Mouse (Mus musculus): ENCODE results near the gene Fbln1.
A peak's percentile ranks its signal among the peaks of the same experiment; 100 is the strongest.

The Fbln1 gene

DNA sequence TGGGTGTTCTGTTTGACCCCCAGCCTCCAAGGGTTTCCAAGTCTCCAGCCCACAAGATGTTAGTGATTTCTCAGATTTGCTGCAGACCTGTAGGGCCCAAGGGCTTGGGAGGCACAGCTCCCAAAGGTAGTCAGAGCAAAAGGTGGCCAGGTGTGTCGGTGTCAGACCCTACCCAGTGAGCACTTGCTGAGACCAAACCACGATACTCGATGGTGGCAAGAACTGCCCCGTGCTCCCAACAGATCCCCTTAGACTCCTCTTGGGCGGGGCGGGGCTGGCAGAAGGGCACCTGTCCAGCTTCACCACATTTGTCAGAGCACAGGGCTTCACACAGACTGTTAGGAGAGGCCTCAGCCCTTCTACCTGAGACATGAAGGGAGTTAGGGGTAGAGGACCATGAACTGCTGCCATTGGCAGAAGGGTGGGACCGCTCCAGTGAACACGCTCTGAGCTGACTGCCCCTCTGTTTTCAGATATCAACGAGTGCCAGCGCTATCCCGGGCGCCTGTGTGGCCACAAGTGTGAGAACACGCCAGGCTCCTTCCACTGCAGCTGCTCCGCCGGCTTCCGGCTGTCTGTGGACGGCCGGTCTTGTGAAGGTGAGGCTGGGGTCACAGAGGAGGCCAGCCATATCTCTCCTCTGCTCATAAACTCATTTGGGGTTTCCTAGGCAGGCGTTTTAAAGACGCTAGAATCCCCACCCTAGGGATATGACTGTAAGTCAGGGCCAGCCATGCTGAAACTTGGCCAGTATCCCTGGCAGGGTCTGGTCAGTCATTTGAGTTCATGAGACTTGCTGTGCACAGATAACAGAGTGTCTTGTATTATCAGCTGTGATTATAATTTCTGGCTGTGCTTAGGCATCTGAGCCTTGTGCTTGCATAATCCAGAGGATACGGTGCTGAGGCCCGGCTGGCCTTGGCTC lies 33.3 kb downstream of the Fbln1 start:
- no peak for DNase-seq (ENCODE audit: low spot score)

DNA sequence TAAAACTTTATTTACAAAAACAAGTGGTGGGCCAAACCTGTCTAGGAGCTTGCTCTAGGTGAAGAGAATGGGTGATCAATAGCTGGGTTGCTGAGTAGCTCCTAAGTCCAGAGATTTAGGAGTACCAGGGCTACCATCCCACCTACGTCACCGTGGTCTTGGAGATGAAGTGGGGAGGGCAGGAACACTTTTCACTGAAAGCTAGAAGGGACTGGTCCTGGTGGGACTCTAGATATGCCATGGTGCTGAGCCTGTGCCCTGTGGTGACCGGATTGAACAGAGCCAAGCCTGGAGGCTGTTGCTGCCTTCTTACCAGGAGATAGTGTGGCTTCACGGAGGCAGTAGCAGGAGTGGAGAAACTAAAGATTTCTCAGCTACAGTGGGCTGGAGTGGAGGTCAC lies 34.3 kb downstream of the Fbln1 start:
- no peak for DNase-seq (ENCODE audit: low spot score)

DNA sequence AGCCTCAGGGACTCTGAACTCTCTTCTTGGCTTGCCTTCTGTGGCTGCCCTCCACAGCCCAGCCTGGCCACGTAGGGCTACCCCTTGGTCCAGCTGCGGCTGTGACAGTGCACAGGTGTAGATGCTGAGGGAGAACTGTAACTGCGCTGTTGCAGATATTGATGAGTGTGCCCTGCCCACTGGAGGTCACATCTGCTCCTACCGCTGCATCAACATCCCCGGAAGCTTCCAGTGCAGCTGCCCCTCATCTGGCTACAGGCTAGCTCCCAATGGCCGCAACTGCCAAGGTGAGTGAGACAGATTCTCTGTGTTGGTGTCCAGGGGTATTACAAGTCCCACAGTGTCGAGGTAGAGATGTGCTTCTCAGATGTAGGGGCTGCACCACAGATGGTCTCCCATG lies 36.1 kb downstream of the Fbln1 start:
- no peak for DNase-seq (ENCODE audit: low spot score)

DNA sequence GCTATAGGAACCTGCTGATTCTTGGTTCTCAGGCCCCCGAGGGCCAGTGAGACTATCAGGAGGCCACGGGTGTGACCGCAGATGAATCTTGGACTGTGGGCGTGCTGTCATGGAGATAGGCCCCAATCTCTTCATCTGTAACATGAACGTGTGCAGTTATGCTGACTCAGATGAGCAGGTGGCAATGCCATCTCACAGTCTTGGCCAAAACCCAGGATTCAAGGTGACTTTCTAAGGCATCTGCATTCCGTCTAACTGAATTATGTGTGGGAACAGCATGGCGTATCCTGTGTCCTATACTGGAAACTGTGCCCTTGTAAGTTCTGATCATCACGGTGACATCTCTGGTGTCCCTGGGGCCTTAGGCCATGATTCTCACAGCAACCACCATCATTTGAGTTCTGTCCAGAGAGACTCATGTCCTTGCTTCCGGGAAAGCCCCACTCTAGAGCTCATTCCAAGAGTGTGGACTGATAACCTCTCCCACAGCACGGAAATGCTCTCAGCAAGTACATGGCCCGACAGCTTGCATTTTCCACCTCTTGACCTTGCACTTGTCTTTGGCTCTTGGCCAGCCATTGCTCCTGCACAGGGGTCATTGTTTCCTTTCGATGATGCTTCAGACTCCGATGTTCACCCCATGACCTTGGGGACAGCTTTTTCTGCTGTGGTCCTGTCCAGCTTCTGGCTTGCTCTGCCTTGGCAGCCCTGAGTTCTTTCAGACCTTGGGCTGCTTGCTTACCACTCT lies 38.8 kb downstream of the Fbln1 start:
- DNase-seq (ENCODE audit: low spot score) = no peak

DNA sequence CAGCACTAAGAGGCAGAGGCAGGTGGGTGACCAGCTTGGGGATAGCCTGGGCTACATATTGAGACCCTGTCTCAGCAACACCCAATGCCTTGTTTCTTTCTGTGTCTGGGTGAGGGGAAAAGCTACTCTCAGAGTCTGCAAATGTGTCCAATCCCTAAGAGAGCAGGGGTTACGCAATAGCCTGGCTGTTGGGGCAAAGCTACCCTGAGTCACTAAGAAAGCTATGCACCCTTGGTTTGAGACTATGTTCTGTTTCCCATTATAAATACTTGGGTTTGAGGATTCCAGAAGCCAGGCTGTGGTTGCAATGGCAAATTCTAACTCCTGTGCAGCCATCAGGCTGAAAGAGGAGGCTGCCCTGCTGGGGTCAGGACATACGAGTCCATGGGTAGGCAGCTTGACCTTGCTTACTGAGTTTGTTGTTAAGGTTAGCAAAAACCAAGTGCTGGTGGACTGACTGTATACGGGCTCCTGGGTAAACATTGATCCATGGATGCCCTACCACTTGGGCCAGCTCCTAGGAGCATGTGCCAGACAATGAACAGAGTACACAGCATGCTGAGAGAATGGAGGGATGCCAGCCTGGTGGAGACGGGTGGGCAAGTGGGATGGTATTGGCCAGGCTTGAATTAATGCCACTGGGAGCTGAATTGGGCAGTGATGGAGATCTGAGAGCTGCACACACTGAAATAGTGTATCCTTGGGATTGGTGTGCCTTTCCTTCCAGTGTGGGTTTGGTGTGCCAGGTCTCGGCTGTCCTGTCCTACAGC lies 39.7 kb downstream of the Fbln1 start:
- DNase-seq (ENCODE audit: low spot score) = no peak

DNA sequence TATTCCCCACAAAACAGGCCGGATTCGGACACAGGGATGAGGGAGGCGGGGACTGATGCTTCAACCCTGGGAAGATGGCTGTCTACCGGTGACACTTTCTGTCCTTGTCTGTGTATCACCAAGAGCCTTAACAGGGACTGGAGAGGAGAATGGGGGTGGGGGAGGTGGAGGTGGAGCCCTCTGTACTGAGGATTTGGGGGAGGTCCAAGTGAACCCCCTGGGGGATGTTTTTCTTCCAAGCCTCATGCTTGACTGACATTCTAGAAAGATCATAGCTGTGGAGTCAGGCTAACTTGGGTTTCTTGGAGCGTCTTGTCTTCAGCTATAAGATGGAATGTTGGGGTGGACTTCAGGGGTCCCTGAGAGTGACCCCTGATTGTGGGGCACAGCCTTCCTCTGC lies 40.3 kb downstream of the Fbln1 start:
- no peak for DNase-seq (ENCODE audit: low spot score)

DNA sequence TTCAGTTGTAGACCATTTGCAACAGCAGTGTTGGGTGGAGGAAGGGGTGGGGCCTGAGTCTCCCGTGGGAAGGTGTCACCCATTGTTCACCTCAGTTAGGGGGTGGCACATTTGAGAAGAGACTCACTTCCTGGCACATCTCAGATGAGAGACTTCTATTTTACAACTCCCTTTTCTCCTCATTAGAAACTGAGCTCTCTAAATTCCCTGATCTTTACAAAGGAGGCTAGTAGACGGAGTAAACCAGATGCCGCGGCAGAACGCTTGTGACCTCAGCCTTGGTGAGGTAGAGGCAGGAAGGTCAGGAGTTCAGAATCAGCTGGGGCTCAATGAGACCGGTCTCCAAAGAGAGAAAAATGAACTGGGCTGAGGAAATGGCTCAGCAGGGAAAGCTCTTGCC lies 41.2 kb downstream of the Fbln1 start:
- DNase-seq (ENCODE audit: low spot score) = no peak

DNA sequence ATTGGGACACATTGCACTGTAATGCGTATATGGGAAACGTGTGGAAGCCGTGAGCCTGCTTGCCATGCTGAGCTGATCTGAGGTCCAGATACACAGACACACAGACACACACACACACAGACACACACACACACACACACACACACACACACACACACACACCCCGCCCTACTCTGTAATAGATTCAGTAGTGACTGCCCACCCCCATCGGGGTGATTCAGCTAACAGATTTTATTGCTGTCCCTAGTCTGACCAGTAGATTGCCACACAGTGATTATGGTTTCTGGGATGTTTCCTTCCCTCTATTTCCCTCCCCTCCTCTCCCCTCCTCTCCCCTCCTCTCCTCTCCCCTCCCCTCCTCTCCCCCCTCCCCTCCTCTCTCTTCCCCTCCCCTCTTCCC lies 42.6 kb downstream of the Fbln1 start:
- no peak for DNase-seq (ENCODE audit: low spot score)

DNA sequence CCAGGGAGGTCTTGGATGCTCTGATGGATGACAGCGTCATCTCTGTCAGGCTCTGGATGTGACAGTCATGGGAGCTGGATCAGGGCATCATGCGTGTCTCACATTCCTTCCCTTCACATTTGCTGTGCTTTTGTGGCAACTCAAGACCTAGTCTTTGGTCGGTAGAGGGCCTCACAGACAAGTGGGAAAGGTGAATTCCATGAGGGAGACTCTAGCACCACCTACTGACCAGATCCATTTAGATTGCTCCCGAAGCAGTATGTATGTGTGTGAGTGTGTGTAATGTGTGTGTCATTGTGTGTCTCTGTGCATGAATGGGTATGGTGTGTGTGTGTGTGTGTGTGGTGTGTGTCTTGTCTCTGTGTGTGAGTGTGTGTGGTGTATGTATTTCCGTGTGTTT lies 43.5 kb downstream of the Fbln1 start:
- peak; percentile 93 for DNase-seq (ENCODE audit: low spot score)

DNA sequence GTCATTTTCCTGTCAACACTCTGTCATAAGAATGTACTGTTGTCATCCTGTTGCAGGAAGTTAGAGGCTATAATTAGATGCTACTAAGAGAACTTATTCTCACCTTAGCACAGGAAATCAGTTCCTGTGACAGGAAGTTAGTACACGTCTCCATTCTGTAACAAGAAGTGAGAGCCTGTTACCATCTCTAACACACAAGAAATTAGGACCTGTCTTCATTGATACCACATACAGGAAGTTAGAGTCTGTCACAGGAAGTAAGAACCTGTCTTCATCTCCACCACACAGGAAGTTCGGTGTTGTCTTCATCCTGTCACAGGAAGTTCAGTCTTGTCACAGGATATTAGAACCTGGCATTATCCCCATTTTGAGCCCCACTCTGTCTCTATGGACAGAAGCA lies 44.7 kb downstream of the Fbln1 start:
- DNase-seq (ENCODE audit: low spot score) = no peak

DNA sequence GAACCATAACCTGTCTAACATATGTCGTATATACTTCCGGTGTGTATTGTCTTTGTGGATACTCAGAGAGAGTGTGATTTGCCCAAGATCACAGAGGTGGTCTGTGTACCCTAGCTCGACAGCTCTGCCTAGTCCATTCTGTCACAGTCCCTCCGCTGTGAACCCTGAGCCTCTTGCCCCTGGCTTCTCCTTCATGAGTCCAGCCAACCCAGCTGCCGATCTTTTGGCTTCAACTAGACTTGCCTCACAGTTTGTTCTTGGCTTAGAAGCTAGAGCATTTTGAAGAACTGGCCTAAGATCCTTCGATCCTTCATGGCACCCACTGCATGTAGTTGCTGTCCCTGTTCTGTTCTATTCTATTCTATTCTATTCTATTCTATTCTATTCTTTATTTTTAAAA lies 46.7 kb downstream of the Fbln1 start:
- no peak for DNase-seq (ENCODE audit: low spot score)

DNA sequence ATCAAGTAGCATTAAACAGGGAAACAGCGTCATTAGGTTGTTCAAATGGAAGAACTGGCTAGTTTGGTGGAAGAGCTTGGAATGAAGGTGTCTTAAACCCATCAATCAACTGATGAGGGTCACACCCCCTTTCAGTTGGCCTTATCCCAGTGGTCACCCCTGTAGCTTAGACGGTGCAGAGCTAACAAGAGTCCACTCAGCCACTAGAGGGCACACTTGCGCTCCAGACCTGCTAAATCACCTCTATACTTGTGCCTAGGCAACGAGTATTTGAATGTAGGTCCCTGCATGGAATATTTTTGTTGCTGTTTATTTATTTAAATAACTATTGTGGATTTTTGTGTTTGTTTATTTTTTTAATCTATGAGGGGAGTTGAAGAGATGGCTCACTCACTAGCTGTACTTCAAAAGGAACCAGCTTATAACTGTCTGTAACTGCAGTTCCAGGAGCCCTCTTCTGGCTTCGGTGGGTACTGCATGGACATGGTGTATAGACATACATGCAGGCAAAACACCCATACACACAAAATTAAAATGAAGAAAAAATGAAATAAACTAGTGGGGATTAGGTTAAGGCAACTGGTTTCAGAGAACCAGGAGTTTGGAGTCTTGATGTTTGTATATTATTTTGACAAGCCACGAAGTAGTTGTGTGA lies 52.2 kb downstream of the Fbln1 start:
- no peak for DNase-seq (ENCODE audit: low spot score)

DNA sequence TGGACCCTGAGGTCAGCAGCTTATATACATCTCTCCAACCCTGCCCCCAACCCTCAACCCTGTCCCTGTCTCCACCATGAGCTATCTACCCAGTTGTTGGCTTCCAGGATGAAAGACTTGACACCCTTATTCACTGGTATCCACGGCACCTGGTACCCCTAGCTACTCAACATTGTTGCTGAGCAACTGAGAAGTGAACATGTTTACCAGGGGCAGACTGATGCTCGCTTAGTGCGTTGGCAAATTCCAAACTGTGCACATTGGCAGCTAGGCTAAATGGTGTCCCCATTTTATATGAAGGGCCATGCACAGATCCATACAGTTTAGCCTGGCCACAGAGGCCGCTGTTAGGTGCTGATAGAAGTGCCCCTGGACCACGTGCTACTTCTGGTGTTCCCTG lies 57.1 kb downstream of the Fbln1 start:
- DNase-seq (ENCODE audit: low spot score) = no peak

DNA sequence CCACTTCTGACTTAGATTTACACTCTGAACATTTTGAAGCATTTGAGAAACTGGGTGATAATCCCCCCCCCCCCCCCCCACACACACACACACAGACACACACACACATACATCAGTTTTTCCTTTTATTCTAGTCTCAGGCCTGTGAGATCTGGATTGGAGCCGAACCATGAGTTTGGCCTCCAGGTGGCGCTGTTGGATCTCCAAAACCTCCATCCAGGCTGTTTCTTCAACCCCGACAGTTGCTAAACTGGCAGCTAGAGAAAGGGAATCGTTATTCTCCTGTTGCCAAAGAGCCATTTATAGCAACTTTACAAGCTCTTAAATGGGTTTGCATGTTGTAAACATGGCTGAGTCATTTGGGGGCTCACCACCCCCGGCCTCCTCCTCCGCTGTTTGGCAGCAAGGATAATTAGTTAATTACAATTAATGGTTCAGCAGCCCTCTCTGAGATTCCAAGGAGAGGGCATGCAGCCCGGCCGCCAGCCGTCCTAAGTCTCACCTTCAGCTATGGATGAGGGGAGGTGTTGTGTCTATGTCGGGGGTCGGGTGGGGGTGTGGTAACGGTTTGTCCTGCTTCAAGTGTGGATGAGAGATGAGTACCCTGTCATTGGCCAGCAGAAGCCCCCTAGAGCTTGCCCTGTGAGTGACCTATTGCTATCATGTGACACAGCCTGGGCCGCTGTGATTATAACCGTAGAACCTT lies 61.1 kb downstream of the Fbln1 start:
- DNase-seq (ENCODE audit: low spot score) = peak; percentile 91

DNA sequence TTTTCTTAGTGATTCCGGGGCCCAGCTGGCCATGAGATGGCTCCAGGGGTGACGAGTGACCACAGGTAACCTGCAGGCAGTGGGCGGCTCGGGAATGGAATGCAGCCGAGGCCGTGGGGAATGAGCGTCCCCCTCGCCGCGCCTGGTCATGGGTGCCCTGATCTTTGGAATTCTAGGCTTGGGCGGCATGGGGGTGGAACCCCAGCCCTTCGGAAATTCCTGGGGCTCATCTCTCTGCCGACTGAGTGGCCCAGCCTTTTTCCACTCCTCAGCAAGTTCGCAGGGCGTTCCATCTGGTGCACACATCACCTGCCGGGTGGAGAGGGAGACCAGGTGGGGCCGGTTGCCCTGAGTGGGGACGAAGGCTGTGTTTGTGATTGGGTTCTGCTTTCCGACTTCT lies 62.1 kb downstream of the Fbln1 start:
- DNase-seq (ENCODE audit: low spot score) = no peak

DNA sequence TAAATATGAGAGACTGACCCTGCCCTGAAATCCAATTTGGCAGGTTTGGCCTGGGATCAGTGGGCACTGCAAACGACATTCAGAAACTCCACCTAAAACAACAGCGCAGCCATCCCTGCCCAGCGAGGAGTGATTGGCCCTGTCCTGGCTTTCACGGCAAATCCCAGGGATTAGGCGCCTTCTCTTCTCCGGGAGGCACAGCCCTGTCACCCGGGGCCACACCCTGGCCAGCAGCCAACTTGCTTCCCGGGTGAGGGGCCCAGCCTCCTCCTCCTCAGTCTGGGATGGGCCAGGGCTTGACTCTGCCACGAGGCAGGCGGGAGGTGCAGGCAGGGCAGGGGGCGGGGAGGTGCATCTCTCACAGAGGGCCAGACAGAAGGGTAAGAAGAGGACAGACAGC lies 67.2 kb downstream of the Fbln1 start:
- peak; percentile 43 for DNase-seq (ENCODE audit: low spot score)

DNA sequence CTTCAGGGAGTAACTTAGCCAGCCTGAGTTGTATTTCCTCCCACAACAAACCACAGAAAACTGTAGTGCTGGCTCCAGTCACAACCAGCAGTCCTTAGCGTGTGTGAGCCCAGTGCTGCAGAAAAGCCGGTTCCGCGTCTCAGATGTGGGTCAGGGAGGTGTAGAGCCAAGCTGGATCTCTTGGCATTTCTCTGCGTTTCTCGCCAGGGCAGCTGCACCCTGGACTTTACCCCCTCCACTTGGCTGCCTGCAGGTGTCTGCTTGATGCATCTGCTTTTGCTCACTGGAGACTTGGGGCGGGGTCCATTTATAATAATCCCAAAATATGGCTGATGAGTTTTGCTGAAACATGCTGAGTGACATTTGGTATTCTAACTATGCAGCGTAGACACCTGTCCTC lies 71.5 kb downstream of the Fbln1 start:
- no peak for DNase-seq (ENCODE audit: low spot score)

DNA sequence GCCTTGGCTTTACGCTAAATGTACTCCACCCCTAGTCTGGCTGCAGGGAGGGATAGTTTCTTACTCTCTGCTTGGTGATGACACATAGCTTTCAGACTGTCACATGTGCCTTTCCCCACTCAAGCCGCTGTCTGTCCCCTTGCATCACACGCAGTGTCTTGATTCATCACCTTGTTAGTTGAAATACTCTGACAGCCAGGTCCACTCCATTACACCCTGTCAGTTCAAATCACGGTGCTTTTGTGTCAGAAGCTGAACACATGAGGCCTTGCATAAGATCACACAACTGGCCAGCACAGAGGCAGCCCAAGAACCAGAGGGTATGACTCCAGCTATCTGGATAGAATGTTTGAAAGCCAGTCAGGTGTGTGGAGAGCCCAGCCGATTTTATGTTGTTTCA lies 73.2 kb downstream of the Fbln1 start:
- DNase-seq (ENCODE audit: low spot score) = no peak

DNA sequence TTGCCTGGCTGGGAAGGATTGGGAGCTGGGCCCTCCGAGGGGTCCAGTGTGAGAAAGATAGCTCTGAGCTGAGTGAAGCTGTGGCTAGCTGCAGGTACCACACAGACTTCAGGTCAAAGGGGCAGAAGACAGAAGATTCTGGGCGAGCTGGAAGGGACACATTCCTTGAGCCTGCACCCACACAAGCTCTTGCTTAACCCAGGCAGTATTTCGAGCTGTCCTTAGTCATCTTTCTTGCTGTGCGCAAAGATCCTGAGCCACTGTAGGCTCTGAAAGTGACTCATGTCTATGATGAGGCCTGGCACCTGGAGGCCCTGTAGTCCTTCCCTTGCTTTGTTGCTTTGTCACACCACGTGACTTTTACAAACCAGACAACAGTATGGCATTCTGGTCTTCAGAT lies 76.3 kb downstream of the Fbln1 start:
- DNase-seq (ENCODE audit: low spot score) = no peak

DNA sequence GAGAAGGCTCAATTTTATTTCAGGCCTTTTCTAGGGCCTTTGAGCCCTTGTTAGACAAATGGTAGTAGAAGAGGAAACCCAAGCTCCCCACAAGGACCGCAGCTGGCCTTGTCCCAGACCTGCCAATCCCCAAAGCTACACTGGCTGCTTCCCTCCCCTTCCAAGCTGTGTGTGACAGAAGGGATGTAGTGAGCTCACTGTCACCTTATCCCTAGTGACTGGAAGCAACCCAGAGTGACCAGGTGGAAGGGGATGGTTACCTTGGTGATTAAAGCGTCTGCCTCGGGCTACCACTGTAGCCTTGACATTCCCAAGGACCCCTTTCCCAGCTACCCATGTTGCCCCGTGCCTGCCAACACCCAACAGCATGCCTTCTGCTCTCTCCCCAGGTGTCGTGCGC lies 78.9 kb downstream of the Fbln1 start:
- no peak for DNase-seq (ENCODE audit: low spot score)

DNA sequence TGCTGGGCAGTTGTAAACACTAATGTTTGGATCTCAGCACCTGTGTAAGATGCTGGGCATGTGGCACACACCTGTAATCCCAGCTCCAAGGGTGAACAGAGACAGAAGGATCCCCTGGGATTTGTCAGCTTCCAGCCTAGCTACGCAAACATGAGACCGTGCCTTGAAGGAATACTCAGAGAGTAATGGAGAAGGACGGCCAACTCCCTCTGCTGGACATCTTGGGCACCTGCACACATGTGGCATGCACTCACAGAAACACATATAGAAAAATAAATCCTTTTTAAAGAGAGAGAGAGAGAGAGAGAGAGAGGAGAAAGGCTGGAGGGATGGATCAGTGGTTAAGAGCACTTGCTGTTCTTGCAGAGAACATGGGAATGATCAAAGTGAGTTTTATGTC lies 88.9 kb downstream of the Fbln1 start:
- no peak for DNase-seq (ENCODE audit: low spot score)

DNA sequence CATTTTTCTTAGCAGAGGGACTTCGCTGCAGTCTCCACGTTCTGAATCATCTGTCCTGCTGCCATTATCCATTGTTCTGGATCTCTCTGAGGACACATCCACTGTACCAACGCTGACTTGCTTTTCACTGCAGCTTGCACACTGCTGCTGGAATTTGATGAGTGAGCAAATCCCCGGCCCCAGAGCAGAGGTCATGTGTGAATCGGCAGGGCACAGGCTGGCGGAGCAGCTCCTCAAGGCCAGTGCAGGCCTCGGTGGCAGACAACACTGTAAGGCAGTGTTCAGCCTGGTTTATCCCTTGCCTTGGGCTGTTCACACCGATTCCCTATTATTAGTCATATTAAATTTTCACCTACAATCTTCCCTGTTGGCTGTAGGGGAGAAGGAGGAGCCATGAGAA lies 89.8 kb downstream of the Fbln1 start:
- no peak for DNase-seq (ENCODE audit: low spot score)
